Mouse (Mus musculus) embryonic facial prominence, embryonic 11.5 days (tissue): ENCODE data around the gene Zfp280d. TPM values are rescaled to one million over a fixed set of nuclear protein-coding genes. Genes with fewer than 3 reads are reported as not detected.
"Not testable (repeated sequence)": the region's sequence is repeated elsewhere in the genome, so short reads cannot be mapped to it uniquely, and the experiment has no call there.

Experiments
- ATAC-seq: fragments of 200-750 bp; cut with Nextera tagmentation; replicated peaks from 2 replicates; pipeline ENCODE4 v1.8.0; 2017; ENCODE audit warnings: low read depth; ENCODE audit not compliant: insufficient number of reproducible peaks, low FRiP score, low TSS enrichment
- DNase-seq: peaks from one replicate; pipeline ENCODE4 v3.0.0-alpha.2; 2015; ENCODE audit warnings: low spot score
- H3K27ac ChIP-seq: fragments of 300-500 bp; sonication (generic); replicated peaks from 2 replicates; pipeline ENCODE4 v1.5.1; 2014; ENCODE audit warnings: mild to moderate bottlenecking, low read depth, low read length, control low read depth
- H3K27me3 ChIP-seq: fragments of 300-500 bp; sonication (generic); 2 replicates; pipeline ENCODE4 v1.6.1; 2014; ENCODE audit warnings: mild to moderate bottlenecking, low read length, moderate library complexity, mixed read lengths; ENCODE audit not compliant: control insufficient read depth, insufficient read depth
- H3K36me3 ChIP-seq: fragments of 300-500 bp; sonication (generic); replicated peaks from 2 replicates; pipeline ENCODE4 v1.6.1; 2014; ENCODE audit warnings: low read depth, mild to moderate bottlenecking, low read length, moderate library complexity, mixed read lengths; ENCODE audit not compliant: control insufficient read depth, insufficient read depth
- H3K4me1 ChIP-seq: fragments of 300-500 bp; sonication (generic); 2 replicates; pipeline ENCODE4 v1.6.1; 2014; ENCODE audit warnings: low read length, mixed read lengths; ENCODE audit not compliant: control insufficient read depth, insufficient read depth
- H3K4me2 ChIP-seq: fragments of 300-500 bp; sonication (generic); 2 replicates; pipeline ENCODE4 v1.6.1; 2014; ENCODE audit warnings: low read depth, mild to moderate bottlenecking, control low read depth, low read length, moderate library complexity
- H3K4me3 ChIP-seq: fragments of 300-500 bp; sonication (generic); 2 replicates; pipeline ENCODE4 v1.5.1; 2014; ENCODE audit warnings: low read depth, low read length, control low read depth
- H3K9ac ChIP-seq: fragments of 300-500 bp; sonication (generic); replicated peaks from 2 replicates; pipeline ENCODE4 v1.6.1; 2014; ENCODE audit warnings: mild to moderate bottlenecking, control low read depth, low read length
- H3K9me3 ChIP-seq: fragments of 300-500 bp; sonication (generic); replicated peaks from 2 replicates; pipeline ENCODE4 v1.6.1; 2016; ENCODE audit warnings: mild to moderate bottlenecking, low read length, inconsistent platforms, mixed read lengths; ENCODE audit not compliant: control insufficient read depth
- WGBS: fragments of 180-500 bp; shearing (Covaris S2); extraction: QIAGEN DNeasy Blood & Tissue Kit; methylation state at CpG from one replicate; pipeline ENCODE4 v1.1.7; 2014; 5-methylcytosine and 5-hydroxymethylcytosine counted together
- polyA plus RNA-seq: library from polyadenylated mRNA; unstranded; fragments of >200 nt; fragmentation: Nextera tagmentation; extraction: Ambion mirVana; gene quantifications from 2 replicates; pipeline ENCODE4 v1.2.1, GENCODE M21; 2014

The Zfp280d gene
- polyA plus RNA-seq, 1 experiment from 2014 or later = 54.5 TPM

GRCm38 (mm10) chr9:72393238-72393637 lies 118.6 kb downstream of the Zfp280d start:
- no peaks in the 10 kb centered on the region for H3K27me3 ChIP-seq
- DNase-seq = no peak

GRCm38 (mm10) chr9:72393869-72394341 lies 119.2 kb downstream of the Zfp280d start:
- Histone ChIP-seq H3K4me3 (no peak overlapping the region), H3K9ac (no peak overlapping the region), H3K36me3 (no peaks in the 10 kb centered on the region), H3K4me2 (no peak overlapping the region), H3K9me3 (no peaks in the 10 kb centered on the region), H3K4me1 (no peaks in the 10 kb centered on the region), H3K27me3 (no peaks in the 10 kb centered on the region), H3K27ac (no peak overlapping the region)
- WGBS = 74% methylated on average over 8 of the region's 8 CpGs
- ATAC-seq = no peak
- no peak for DNase-seq

More at GRCm38 (mm10) chr9:72393238-72393637, 118.6 kb downstream of the Zfp280d start:
- H3K9me3 ChIP-seq = no peaks in the 10 kb centered on the region
- 81% methylated on average over 15 of the region's 15 CpGs for WGBS
- no peak overlapping the region for H3K9ac ChIP-seq
- H3K4me1 ChIP-seq = no peaks in the 10 kb centered on the region
- no peak overlapping the region for H3K4me3 ChIP-seq
- ATAC-seq = no peak
- H3K4me2 ChIP-seq = no peak overlapping the region
- no peak overlapping the region for H3K27ac ChIP-seq
- no peaks in the 10 kb centered on the region for H3K36me3 ChIP-seq

GRCm38 (mm10) chr9:72400121-72400520 lies 125.5 kb downstream of the Zfp280d start:
- 45% methylated on average over 4 of the region's 4 CpGs for WGBS
- H3K4me2 ChIP-seq = no peak overlapping the region
- no peaks in the 10 kb centered on the region for H3K9me3 ChIP-seq
- H3K4me3 ChIP-seq = no peak overlapping the region
- H3K36me3 ChIP-seq = no peaks in the 10 kb centered on the region
- ATAC-seq = no peak
- H3K27ac ChIP-seq = no peak overlapping the region
- DNase-seq = no peak
- no peak overlapping the region for H3K9ac ChIP-seq
- no peaks in the 10 kb centered on the region for H3K27me3 ChIP-seq
- no peaks in the 10 kb centered on the region for H3K4me1 ChIP-seq

- not testable (repeated sequence) for H3K4me1 ChIP-seq, H3K27me3 ChIP-seq, DNase-seq, H3K4me3 ChIP-seq, H3K4me2 ChIP-seq, H3K9me3 ChIP-seq, H3K36me3 ChIP-seq, H3K9ac ChIP-seq, ATAC-seq, H3K27ac ChIP-seq
- 77% methylated on average over 4 of the region's 4 CpGs for WGBS
Measured at GRCm38 (mm10) chr9:72401769-72402168, 127.1 kb downstream of the Zfp280d start.

GRCm38 (mm10) chr9:72403421-72403820 lies 128.8 kb downstream of the Zfp280d start:
- Histone ChIP-seq H3K4me1 (no peaks in the 10 kb centered on the region), H3K27ac (no peak overlapping the region), H3K4me3 (no peak overlapping the region), H3K9me3 (no peaks in the 10 kb centered on the region), H3K9ac (no peak overlapping the region), H3K27me3 (no peaks in the 10 kb centered on the region), H3K4me2 (no peak overlapping the region), H3K36me3 (no peaks in the 10 kb centered on the region)
- WGBS = 77% methylated on average over 6 of the region's 6 CpGs
- ATAC-seq (no peak), DNase-seq (no peak)

GRCm38 (mm10) chr9:72404446-72404845 lies 129.8 kb downstream of the Zfp280d start:
- DNase-seq = no peak
- WGBS = 87% methylated on average over 8 of the region's 8 CpGs

GRCm38 (mm10) chr9:72404934-72405333 lies 130.3 kb downstream of the Zfp280d start:
- no peaks in the 10 kb centered on the region for H3K36me3 ChIP-seq
- ATAC-seq (no peak), DNase-seq (no peak)
- H3K27me3 ChIP-seq = no peaks in the 10 kb centered on the region
- H3K9ac ChIP-seq = no peak overlapping the region
- H3K4me2 ChIP-seq = no peak overlapping the region
- H3K27ac ChIP-seq = no peak overlapping the region
- H3K4me1 ChIP-seq = no peaks in the 10 kb centered on the region
- WGBS = 64% methylated on average over 3 of the region's 3 CpGs
- no peak overlapping the region for H3K4me3 ChIP-seq
- no peaks in the 10 kb centered on the region for H3K9me3 ChIP-seq

More at GRCm38 (mm10) chr9:72404446-72404845, 129.8 kb downstream of the Zfp280d start:
- Histone ChIP-seq H3K9me3 (no peaks in the 10 kb centered on the region), H3K4me2 (no peak overlapping the region), H3K4me1 (no peaks in the 10 kb centered on the region), H3K27ac (no peak overlapping the region), H3K4me3 (no peak overlapping the region), H3K9ac (no peak overlapping the region), H3K36me3 (no peaks in the 10 kb centered on the region), H3K27me3 (no peaks in the 10 kb centered on the region)
- no peak for ATAC-seq

GRCm38 (mm10) chr9:72405882-72406638 lies 131.4 kb downstream of the Zfp280d start:
- ATAC-seq (no peak), DNase-seq (no peak)
- H3K9ac ChIP-seq = no peak overlapping the region
- H3K4me1 ChIP-seq = no peaks in the 10 kb centered on the region
- 91% methylated on average over 9 of the region's 9 CpGs for WGBS
- no peak overlapping the region for H3K27ac ChIP-seq
- no peak overlapping the region for H3K4me2 ChIP-seq
- H3K27me3 ChIP-seq = no peaks in the 10 kb centered on the region
- H3K9me3 ChIP-seq = no peaks in the 10 kb centered on the region
- H3K4me3 ChIP-seq = no peak overlapping the region
- H3K36me3 ChIP-seq = no peaks in the 10 kb centered on the region
